Comparison of ENCODE assay signal across 20 mouse cellular contexts in the genomic region with DNA sequence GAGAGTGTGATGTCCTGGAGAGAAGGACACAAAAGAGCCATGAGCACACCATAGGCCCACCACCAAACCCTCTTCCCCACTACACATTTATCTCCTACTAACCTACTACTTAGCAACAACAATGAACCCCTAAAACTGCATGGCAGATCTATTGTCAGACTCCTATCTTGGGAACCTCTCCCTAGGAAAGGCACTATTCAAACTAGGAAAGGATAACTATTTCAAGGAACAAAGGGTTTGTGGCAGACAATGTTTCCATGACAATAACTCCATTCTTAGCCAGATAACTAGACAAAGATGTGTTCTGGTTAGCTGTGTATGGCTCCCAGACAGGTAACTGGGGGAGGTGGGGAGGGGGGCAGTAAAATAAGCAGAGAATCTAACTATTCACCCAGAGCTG. TPM values are rescaled to one million over a fixed set of nuclear protein-coding genes. Genes with fewer than 3 reads are reported as not detected.
"Had no signal": no experiment of that assay in that cellular context is flagged by ENCODE, and none has a peak within 500 bp of the region (broad histone marks: within the 10 kb centered on the region; RNA-seq: fewer than 3 reads in every experiment).

No protein-coding gene starts in this region.

- H3K27me3 ChIP-seq: lung, embryonic 15.5 days had no signal

- H3K36me3 ChIP-seq: liver, embryonic 15.5 days; midbrain, embryonic 12.5 days; neural tube, embryonic 12.5 days had no signal

- H3K4me3 ChIP-seq: liver, embryonic 15.5 days; lung, embryonic 15.5 days; megakaryocyte, embryonic 14.5 days; midbrain, embryonic 12.5 days; neural tube, embryonic 12.5 days had no signal

- H3K9me3 ChIP-seq: liver, embryonic 15.5 days; neural tube, embryonic 12.5 days had no signal

- H3K9ac ChIP-seq: liver, embryonic 15.5 days; liver, postnatal 0 days; lung, embryonic 15.5 days; midbrain, embryonic 12.5 days; neural tube, embryonic 12.5 days had no signal

- DNase-seq: liver, postnatal 0 days; lung, adult 2 months; lung, postnatal 14 days; lung, postnatal 36 days; midbrain, embryonic 14.5 days; right cerebral cortex, adult 18-20 months; right cerebral cortex, postnatal 25 days; right cerebral cortex, postnatal 4 days; spleen, adult 18-20 months; thymus, adult 2 months; thymus, postnatal 25 days; thymus, postnatal 4 days had no signal

- ATAC-seq: liver, postnatal 0 days; lung, postnatal 0 days had no signal

- H3K27ac ChIP-seq: liver, embryonic 15.5 days; lung, embryonic 15.5 days; macrophage; midbrain, embryonic 12.5 days; neural tube, embryonic 12.5 days had no signal

- H3K4me2 ChIP-seq: liver, embryonic 15.5 days; lung, embryonic 15.5 days; midbrain, embryonic 12.5 days had no signal

RNA-seq across cellular contexts. Expression of gene Vangl1, which starts 13.9 kb away (rescaled TPM):
- total RNA-seq: neutrophil, adult 5-6 weeks had no signal
